Mouse (Mus musculus) embryonic facial prominence, embryonic 12.5 days (tissue): ENCODE measurements around the gene Pym1. TPM values are rescaled to one million over a fixed set of nuclear protein-coding genes. Genes with fewer than 3 reads are reported as not detected.
"Not testable (repeated sequence)": the region's sequence is repeated elsewhere in the genome, so short reads cannot be mapped to it uniquely, and the experiment has no call there.

Experiments used
- ATAC-seq: fragments of 200-750 bp; cut with Nextera tagmentation; 2 replicates; pipeline ENCODE4 v1.8.0; 2017; ENCODE audit not compliant: insufficient number of reproducible peaks, insufficient read depth, low FRiP score, low TSS enrichment
- H3K27ac ChIP-seq: fragments of 300-500 bp; sonication (generic); 2 replicates; pipeline ENCODE4 v1.5.1; 2016; ENCODE audit warnings: mild to moderate bottlenecking
- H3K27me3 ChIP-seq: fragments of 300-500 bp; sonication (generic); 2 replicates; pipeline ENCODE4 v1.6.1; 2016; ENCODE audit warnings: mild to moderate bottlenecking, moderate library complexity
- H3K36me3 ChIP-seq: fragments of 300-500 bp; sonication (generic); 2 replicates; pipeline ENCODE4 v1.6.1; 2016; ENCODE audit warnings: mild to moderate bottlenecking
- H3K4me1 ChIP-seq: fragments of 300-500 bp; sonication (generic); 2 replicates; pipeline ENCODE4 v1.6.1; 2016
- H3K4me2 ChIP-seq: fragments of 300-500 bp; sonication (generic); replicated peaks from 2 replicates; pipeline ENCODE4 v1.6.1; 2016; ENCODE audit warnings: mild to moderate bottlenecking, moderate library complexity
- H3K4me3 ChIP-seq: fragments of 300-500 bp; sonication (generic); 2 replicates; pipeline ENCODE4 v1.5.1; 2016; ENCODE audit warnings: mild to moderate bottlenecking
- H3K9ac ChIP-seq: fragments of 300-500 bp; sonication (generic); 2 replicates; pipeline ENCODE4 v1.6.1; 2016; ENCODE audit warnings: mild to moderate bottlenecking, moderate library complexity
- H3K9me3 ChIP-seq: fragments of 300-500 bp; sonication (generic); 2 replicates; pipeline ENCODE4 v1.6.1; 2016; ENCODE audit warnings: mild to moderate bottlenecking, moderate library complexity
- WGBS: fragments of 180-500 bp; shearing (Covaris S2); methylation state at CpG from one replicate; pipeline ENCODE4 v1.1.7; 2016; 5-methylcytosine and 5-hydroxymethylcytosine counted together
- polyA plus RNA-seq: library from polyadenylated mRNA; unstranded; fragments of >200 nt; fragmentation: Nextera tagmentation; extraction: Ambion mirVana; gene quantifications from 2 replicates; pipeline ENCODE4 v1.2.1, GENCODE M21; 2016

The Pym1 gene
- polyA plus RNA-seq, result 48.9 and 53.1 TPM in 2 replicates

DNA sequence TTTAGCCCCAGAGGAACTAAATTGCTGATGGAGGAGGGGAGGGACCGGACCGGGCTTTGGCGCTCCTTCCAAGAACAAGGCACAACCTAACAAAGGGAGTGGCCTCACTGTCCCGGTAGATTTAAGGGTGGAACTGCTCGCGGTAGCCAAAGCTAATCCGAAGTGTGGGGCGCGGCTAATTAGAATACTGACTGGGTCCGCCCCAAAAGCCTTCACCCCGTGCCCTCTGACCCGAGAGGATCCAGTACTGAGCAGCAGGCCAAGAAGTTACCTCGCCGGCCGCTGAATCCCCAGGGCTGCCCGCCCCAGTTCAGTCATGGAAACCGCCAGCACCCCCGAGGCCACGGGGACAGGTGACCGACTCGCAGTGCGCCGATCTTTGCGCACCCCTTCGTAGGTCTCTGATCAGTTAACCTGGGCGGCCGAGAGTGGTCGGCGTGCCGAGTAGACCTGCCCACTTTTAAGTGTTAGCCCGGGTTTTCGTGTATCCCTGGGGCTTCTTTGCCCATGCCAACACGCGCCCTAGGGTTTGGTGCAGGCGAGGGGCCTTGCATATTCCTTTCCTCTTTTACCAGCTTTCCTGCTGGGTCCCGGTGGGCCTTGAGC is at the start of gene Pym1:
Gene Pym1, plus strand, starts transcription at position 244 of the 606 bp plus-strand sequence.
- Histone ChIP-seq H3K4me2 (peak within 1 kb of the TSS; percentile 85), H3K9me3 (no peaks in the 10 kb centered on the region), H3K4me3 (peak within 1 kb of the TSS; percentile 74), H3K27me3 (peaks cover under 1% of the 10 kb centered on the region), H3K4me1 (peaks cover 35% of the 10 kb centered on the region), H3K27ac (peak within 1 kb of the TSS; percentile 97), H3K9ac (peak within 1 kb of the TSS; percentile 75), H3K36me3 (peaks cover 2% of the 10 kb centered on the region; the same call in 1 of the 2 replicates)
- peak; percentile 36; the same call in 1 of the 2 replicates for ATAC-seq
- under 1% methylated on average over 36 of the region's 36 CpGs for WGBS

DNA sequence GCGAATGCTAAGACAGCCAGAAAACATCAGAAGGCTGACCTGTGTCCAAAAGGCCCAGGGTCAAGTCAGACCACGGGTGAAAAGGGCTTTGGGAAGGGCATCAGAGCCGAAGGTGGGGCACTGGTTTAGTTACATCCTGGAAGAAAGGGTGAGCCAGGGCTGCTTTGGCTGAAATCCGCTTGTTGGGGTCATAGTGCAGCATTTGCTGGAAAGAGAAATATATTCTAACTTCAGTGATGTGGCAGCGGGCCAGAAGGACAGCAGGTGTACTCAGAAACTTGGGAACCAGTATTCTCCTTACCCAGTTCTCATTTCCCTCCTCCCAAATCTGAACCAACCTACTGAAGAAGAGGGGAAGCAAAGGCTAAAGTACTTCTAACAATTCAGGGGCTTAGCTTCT is 48.7 kb upstream of the Pym1 start:
- WGBS, result 84% methylated on average over 5 of the region's 5 CpGs
- Histone ChIP-seq H3K9ac (no peak overlapping the region), H3K9me3 (no peaks in the 10 kb centered on the region), H3K4me2 (no peak overlapping the region), H3K4me1 (peaks cover 27% of the 10 kb centered on the region), H3K27me3 (no peaks in the 10 kb centered on the region), H3K4me3 (no peak overlapping the region), H3K36me3 (peaks cover 50% of the 10 kb centered on the region), H3K27ac (no peak overlapping the region)
- ATAC-seq, result no peak

DNA sequence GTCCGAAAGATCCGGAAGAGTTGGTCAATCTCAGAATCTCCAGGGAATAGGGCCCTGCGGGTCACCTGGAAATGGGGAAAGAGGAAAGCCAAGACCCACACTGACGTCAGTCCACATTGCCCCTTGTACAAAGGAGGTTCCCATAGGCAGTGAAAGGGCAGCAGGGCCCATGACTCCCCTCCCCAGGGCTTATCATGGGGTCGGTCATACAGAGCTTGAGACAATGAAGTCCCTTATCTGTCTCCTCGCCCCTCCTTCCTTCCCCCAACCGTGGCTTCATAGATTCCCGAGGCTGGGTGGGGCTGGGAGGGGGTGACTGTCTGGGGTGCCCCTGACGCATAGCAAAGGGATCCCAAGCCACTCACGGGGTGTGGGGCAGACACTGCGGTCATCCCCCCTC is 48.1 kb upstream of the Pym1 start:
- Histone ChIP-seq H3K27ac (no peak overlapping the region), H3K36me3 (peaks cover 50% of the 10 kb centered on the region)

DNA sequence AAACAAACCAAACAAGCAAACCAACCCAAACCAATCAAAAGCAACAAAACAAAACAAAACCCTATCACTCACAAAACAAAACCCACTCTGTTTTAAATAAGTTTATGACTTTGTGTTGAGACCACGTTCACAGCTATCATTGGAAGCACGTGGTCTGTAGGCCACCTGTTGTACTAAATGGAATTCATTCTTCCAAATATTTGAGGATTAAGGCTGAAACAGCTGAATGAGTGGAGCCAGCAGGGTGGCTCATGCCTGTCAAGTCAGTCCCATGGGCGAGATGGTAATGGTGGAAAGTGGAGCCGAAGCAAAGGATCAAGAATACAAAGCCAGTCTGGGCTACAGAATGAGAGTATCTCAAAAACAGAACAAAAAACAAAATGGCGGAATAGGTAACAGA is 47.0 kb upstream of the Pym1 start:
- peaks cover 26% of the 10 kb centered on the region; the same call in 1 of the 2 replicates for H3K4me1 ChIP-seq
- no peak overlapping the region for H3K9ac ChIP-seq
- no peak overlapping the region for H3K27ac ChIP-seq
- H3K9me3 ChIP-seq, result no peaks in the 10 kb centered on the region
- no peak overlapping the region for H3K4me3 ChIP-seq
- peaks cover 50% of the 10 kb centered on the region for H3K36me3 ChIP-seq
- ATAC-seq, result no peak
- no peaks in the 10 kb centered on the region for H3K27me3 ChIP-seq
- 86% methylated on average over 5 of the region's 5 CpGs for WGBS
- H3K4me2 ChIP-seq, result no peak overlapping the region

More for the DNA sequence above, 48.1 kb upstream of the Pym1 start:
- Histone ChIP-seq H3K4me2 (no peak overlapping the region), H3K9ac (no peak overlapping the region), H3K9me3 (no peaks in the 10 kb centered on the region), H3K27me3 (no peaks in the 10 kb centered on the region), H3K4me1 (peaks cover 23% of the 10 kb centered on the region), H3K4me3 (no peak overlapping the region)
- ATAC-seq, result no peak
- 69% methylated on average over 11 of the region's 11 CpGs for WGBS

DNA sequence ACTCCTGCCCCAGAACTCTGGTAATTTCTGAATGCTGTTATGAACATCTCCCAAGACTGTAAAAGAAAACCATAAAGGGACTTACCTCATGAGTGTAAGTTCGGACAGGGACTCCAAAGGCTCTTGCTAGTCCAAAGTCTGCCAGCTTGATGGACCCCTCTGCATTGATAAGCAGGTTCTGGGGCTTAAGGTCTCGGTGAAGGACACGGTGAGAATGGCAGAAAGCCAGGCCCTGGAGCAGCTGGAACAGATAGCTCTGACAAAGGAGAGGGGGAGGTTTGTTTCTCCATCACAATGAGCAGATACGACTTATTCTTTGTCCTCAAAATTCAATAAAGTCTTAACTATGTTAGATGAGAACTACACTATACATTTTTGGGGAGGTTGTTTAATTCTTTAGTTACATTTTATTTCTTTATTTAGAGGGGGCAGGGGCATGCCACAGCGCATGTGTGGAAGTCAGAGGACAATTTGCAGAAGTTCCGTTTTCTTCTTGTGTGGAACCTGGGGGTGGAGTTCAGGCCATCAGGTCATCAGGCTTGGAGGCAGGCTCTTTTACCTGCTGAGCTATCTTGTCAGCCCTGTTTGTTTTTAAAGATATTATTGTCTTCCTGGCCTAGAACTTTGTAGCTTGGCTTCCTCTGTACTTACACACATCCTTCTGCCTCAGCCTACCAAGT is 45.2 kb upstream of the Pym1 start:
- Histone ChIP-seq H3K4me3 (0 out of 2 replicates have a peak overlapping the region, but pooled peaks have one; percentile 9), H3K4me2 (no peak overlapping the region), H3K36me3 (peaks cover 50% of the 10 kb centered on the region), H3K9me3 (no peaks in the 10 kb centered on the region), H3K4me1 (peaks cover 26% of the 10 kb centered on the region; the same call in 1 of the 2 replicates), H3K9ac (no peak overlapping the region), H3K27me3 (no peaks in the 10 kb centered on the region), H3K27ac (no peak overlapping the region)
- 87% methylated on average over 6 of the region's 6 CpGs for WGBS
- no peak for ATAC-seq

DNA sequence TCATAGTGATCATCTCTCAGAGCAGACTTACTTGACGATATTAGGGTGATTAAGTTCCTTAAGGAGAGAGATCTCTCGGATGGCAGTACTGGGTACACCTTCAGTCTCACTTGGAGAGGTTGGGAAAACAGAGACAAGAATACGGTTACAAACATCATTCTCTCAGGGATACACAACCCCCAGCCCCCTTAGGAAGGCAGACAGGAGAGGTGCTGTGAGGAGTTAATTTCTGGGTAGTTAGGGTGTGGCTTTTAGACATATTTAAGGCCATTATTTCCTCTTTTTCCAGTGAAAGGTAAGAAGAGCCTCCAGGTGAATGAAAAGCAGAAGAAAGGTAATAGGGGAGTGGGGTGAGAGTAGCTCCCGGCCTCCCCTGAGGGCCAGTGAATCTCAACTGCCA is 43.8 kb upstream of the Pym1 start, which contains the start of gene Pmel:
Gene Pmel, plus strand, starts transcription at position 301 of the 400 bp plus-strand sequence.
- H3K4me1 ChIP-seq, result peaks cover 26% of the 10 kb centered on the region; the same call in 1 of the 2 replicates
- H3K27me3 ChIP-seq, result no peaks in the 10 kb centered on the region
- peaks cover 41% of the 10 kb centered on the region for H3K36me3 ChIP-seq
- WGBS, result 14% methylated on average over 4 of the region's 4 CpGs
- peak within 1 kb of the TSS; percentile 83 for H3K4me3 ChIP-seq
- peak within 1 kb of the TSS; percentile 88 for H3K9ac ChIP-seq
- no peak for ATAC-seq
- H3K9me3 ChIP-seq, result no peaks in the 10 kb centered on the region
- H3K4me2 ChIP-seq, result peak within 1 kb of the TSS; percentile 79
- H3K27ac ChIP-seq, result peak within 1 kb of the TSS; percentile 97

DNA sequence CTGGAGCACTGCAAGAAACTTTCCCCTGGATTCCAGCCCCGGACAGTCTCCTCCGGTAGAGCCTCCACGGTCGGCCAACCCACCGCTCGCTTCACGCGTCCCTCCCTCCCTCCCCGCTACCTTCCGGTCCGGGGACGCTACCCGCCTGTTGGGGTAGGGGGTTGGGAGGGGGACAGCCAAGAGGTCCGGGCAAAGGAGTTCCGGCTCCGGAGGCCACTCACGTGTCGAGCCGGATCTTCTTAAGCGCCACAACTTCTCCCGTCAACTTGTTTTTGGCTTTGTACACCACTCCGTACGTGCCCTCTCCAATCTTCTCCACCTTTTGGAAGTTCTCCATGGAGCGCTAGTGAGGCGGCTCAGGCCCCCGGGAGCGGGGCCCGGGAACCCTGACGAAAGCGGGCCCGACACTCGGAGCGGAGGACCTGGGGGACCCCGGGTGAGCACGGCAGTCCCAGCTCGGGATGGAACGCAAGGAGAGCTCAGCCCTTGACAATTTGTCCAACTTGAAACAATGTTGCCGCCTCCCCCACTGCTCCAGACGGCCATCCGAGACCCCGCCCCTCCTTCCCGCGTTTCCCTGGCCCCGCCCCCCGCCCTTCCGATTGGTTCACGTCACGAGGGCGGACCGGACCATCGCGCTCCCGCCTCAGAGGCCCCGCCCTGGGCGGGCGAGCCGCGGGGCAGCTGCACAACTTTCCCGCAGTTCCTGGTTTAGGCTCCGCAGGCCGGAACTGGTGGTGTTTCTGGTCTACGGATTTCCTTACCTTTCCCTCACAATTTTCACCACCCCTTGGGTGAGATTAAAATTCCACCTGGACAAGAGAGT is 43.0 kb upstream of the Pym1 start, which contains the start of gene Cdk2:
Gene Cdk2, minus strand, starts transcription at position 541 of the 826 bp plus-strand sequence.
- Histone ChIP-seq H3K4me1 (peaks cover 26% of the 10 kb centered on the region; the same call in 1 of the 2 replicates), H3K27me3 (no peaks in the 10 kb centered on the region)
- ATAC-seq, result peak; percentile 80

DNA sequence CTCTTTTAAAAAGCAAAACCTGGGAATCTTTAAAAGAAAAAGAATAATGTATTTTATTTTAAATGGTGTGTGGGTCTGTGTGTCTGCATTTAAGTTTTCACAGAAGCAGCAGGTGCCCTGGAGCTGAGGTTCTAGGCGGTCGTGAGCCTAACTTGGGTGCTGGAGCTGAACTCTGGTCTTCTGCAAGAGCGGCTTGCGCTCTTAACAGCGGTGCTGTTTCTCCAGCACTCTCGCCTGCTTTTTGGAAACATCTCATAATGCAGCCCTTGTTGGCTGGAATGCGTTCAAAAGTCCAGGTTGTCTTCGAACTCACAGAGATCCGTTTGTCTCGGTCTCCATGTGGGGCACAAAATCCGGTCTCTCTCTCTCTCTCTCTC is 42.4 kb upstream of the Pym1 start:
- no peaks in the 10 kb centered on the region for H3K27me3 ChIP-seq
- peak overlapping the region; percentile 79 for H3K4me2 ChIP-seq
- peak overlapping the region; percentile 88 for H3K9ac ChIP-seq
- peak overlapping the region; percentile 83 for H3K4me3 ChIP-seq
- WGBS, result 7% methylated on average over 11 of the region's 11 CpGs
- peaks cover 26% of the 10 kb centered on the region; the same call in 1 of the 2 replicates for H3K4me1 ChIP-seq
- no peak for ATAC-seq
- H3K36me3 ChIP-seq, result peaks cover 27% of the 10 kb centered on the region
- H3K27ac ChIP-seq, result peak overlapping the region; percentile 97
- H3K9me3 ChIP-seq, result no peaks in the 10 kb centered on the region

More for the DNA sequence above, 43.0 kb upstream of the Pym1 start, which contains the start of gene Cdk2:
- Histone ChIP-seq H3K9ac (peak within 1 kb of the TSS; percentile 88), H3K27ac (peak within 1 kb of the TSS; percentile 97), H3K36me3 (peaks cover 33% of the 10 kb centered on the region), H3K4me3 (peak within 1 kb of the TSS; percentile 83), H3K9me3 (no peaks in the 10 kb centered on the region), H3K4me2 (peak within 1 kb of the TSS; percentile 79)
- under 1% methylated on average over 60 of the region's 62 CpGs for WGBS

DNA sequence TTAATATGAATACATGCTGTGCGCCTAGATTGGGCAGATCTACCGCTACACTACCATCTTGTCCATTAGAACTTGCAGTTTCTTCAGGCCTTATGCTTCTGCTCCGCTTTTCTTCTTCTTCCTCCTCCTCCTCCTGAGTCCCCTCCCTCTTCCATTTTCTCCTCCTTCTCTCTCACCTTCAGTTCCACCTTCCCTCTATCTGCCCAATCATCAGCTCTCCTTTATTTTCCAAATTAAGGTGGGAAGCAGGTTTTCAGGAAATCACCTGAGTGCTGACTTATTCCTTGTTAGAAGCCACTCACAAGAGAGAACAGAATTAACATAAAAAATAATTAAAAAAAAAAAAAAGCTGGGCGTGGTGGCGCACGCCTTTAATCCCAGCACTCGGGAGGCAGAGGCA is 36.4 kb upstream of the Pym1 start:
- not testable (repeated sequence) for H3K9ac ChIP-seq, H3K36me3 ChIP-seq, H3K27ac ChIP-seq, ATAC-seq, H3K9me3 ChIP-seq, H3K4me1 ChIP-seq, H3K4me2 ChIP-seq, H3K4me3 ChIP-seq, H3K27me3 ChIP-seq
- 93% methylated on average over 7 of the region's 7 CpGs for WGBS

DNA sequence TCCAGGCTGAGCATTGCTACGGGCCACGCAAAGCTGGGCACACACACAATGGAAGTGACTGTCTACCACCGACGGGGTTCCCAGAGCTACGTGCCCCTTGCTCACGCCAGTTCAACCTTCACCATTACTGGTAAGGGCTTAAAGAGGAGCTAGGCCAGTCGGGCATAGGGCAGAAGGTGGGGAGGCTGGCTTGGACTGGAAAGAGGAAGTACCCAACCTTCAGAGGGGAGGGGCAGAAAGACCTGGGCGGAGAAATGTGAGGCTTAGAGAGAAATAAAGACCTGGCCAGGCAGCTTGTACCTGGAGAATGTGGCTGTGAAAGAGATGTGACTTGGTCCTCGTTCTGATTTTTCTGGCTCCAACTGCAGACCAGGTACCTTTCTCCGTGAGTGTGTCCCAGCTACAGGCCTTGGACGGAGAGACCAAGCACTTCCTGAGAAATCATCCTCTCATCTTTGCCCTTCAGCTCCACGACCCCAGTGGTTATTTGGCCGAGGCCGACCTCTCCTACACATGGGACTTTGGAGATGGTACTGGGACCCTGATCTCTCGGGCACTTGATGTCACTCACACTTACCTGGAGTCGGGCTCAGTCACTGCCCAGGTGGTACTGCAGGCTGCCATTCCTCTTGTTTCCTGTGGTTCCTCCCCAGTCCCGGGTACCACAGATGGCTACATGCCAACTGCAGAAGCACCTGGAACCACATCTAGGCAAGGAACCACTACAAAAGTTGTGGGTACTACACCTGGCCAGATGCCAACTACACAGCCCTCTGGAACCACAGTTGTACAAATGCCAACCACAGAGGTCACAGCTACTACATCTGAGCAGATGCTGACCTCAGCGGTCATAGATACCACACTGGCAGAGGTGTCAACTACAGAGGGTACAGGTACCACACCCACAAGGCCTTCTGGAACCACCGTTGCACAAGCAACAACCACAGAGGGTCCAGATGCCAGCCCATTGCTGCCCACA is 31.8 kb upstream of the Pym1 start:
- no peak overlapping the region for H3K4me2 ChIP-seq
- H3K27ac ChIP-seq, result no peak overlapping the region
- no peak overlapping the region for H3K9ac ChIP-seq
- no peak overlapping the region for H3K4me3 ChIP-seq
- 87% methylated on average over 19 of the region's 19 CpGs for WGBS
- no peaks in the 10 kb centered on the region for H3K4me1 ChIP-seq
- no peaks in the 10 kb centered on the region for H3K36me3 ChIP-seq
- ATAC-seq, result no peak
- H3K27me3 ChIP-seq, result no peaks in the 10 kb centered on the region
- no peaks in the 10 kb centered on the region for H3K9me3 ChIP-seq
